Mouse (Mus musculus) forebrain, embryonic 10.5 days (tissue): ENCODE results near the gene Oard1. TPM values are rescaled to one million over a fixed set of nuclear protein-coding genes. Genes with fewer than 3 reads are reported as not detected.

Experiments used
- DNase-seq: peaks from one replicate; pipeline ENCODE4 v3.0.0-alpha.2; 2017; ENCODE audit warnings: low spot score; ENCODE audit errors: extremely low spot score
- H3K27ac ChIP-seq: fragments of 300-500 bp; sonication (generic); 2 replicates; pipeline ENCODE4 v1.5.1; 2016; ENCODE audit warnings: mild to moderate bottlenecking
- H3K27me3 ChIP-seq: fragments of 300-500 bp; sonication (generic); 2 replicates; pipeline ENCODE4 v1.6.1; 2016; ENCODE audit warnings: mild to moderate bottlenecking; ENCODE audit not compliant: poor library complexity, severe bottlenecking
- H3K36me3 ChIP-seq: fragments of 300-500 bp; sonication (generic); replicated peaks from 2 replicates; pipeline ENCODE4 v1.6.1; 2016; ENCODE audit warnings: mild to moderate bottlenecking, moderate library complexity
- H3K4me1 ChIP-seq: fragments of 300-500 bp; sonication (generic); 2 replicates; pipeline ENCODE4 v1.6.1; 2016
- H3K4me3 ChIP-seq: fragments of 300-500 bp; sonication (generic); 2 replicates; pipeline ENCODE4 v1.5.1; 2016; ENCODE audit warnings: mild to moderate bottlenecking, moderate library complexity
- H3K9me3 ChIP-seq: fragments of 300-500 bp; sonication (generic); 2 replicates; pipeline ENCODE4 v1.6.1; 2016; ENCODE audit warnings: mild to moderate bottlenecking, moderate library complexity
- WGBS: fragments of 180-500 bp; shearing (Covaris S2); methylation state at CpG from one replicate; pipeline ENCODE4 v1.1.7; 2016; 5-methylcytosine and 5-hydroxymethylcytosine counted together
- polyA plus RNA-seq: library from polyadenylated mRNA; unstranded; fragments of >200 nt; fragmentation: Nextera tagmentation; extraction: Ambion mirVana; gene quantifications from 2 replicates; pipeline ENCODE4 v1.2.1, GENCODE M21; 2016

The Oard1 gene
- polyA plus RNA-seq, 1 experiment from 2014 or later: 107 TPM

- Histone ChIP-seq H3K27ac (no peak overlapping the region), H3K9me3 (no peaks in the 10 kb centered on the region), H3K36me3 (peaks cover 81% of the 10 kb centered on the region), H3K4me3 (no peak overlapping the region), H3K4me1 (no peaks in the 10 kb centered on the region), H3K27me3 (no peaks in the 10 kb centered on the region)
- DNase-seq: no peak
- WGBS: 93% methylated on average over 2 of the region's 2 CpGs
These were observed 21.1 kb upstream of the Oard1 start for GRCm38 (mm10) chr17:48388666-48389065.

- no peak overlapping the region for H3K4me3 ChIP-seq
- no peak overlapping the region for H3K27ac ChIP-seq
- H3K36me3 ChIP-seq: peaks cover 89% of the 10 kb centered on the region
- 96% methylated on average over 5 of the region's 5 CpGs for WGBS
- no peaks in the 10 kb centered on the region for H3K27me3 ChIP-seq
- no peaks in the 10 kb centered on the region for H3K9me3 ChIP-seq
- no peak for DNase-seq
- no peaks in the 10 kb centered on the region for H3K4me1 ChIP-seq
These were observed 20.4 kb upstream of the Oard1 start for GRCm38 (mm10) chr17:48389442-48389841.

- Histone ChIP-seq H3K27me3 (no peaks in the 10 kb centered on the region), H3K36me3 (peaks cover 100% of the 10 kb centered on the region), H3K4me3 (no peak overlapping the region), H3K27ac (no peak overlapping the region), H3K9me3 (no peaks in the 10 kb centered on the region), H3K4me1 (no peaks in the 10 kb centered on the region)
- DNase-seq: no peak
- WGBS: 93% methylated on average over 5 of the region's 5 CpGs
These were observed 18.4 kb upstream of the Oard1 start for GRCm38 (mm10) chr17:48391446-48391845.

DNA sequence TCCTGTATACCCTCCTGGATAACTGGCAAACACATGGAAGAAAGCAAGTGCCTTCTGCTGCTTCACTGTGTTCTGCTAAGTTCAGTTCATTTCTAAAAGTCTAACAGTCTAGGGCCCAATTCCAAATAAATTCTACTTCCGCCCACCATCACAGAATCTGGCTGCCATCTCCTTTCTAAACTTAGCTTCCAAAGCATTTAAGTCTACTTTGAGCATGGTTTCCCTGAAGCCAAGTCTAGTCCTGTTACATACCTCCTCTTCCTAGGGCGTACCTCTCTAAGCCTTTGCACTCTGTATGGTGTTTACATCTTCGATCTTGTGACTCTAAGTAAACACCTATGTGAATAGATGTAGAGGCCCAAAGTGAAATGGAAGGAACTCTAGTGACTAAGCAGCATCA, 17.2 kb upstream of the Oard1 start:
- H3K4me1 ChIP-seq: no peaks in the 10 kb centered on the region
- no peaks in the 10 kb centered on the region for H3K9me3 ChIP-seq
- WGBS: 96% methylated on average over 3 of the region's 3 CpGs
- no peak overlapping the region for H3K4me3 ChIP-seq
- H3K36me3 ChIP-seq: peaks cover 100% of the 10 kb centered on the region
- no peaks in the 10 kb centered on the region for H3K27me3 ChIP-seq
- no peak overlapping the region for H3K27ac ChIP-seq
- DNase-seq: no peak

- WGBS: 92% methylated on average over 4 of the region's 4 CpGs
These were observed 8.1 kb upstream of the Oard1 start for GRCm38 (mm10) chr17:48401710-48402109.

GRCm38 (mm10) chr17:48402751-48403150, 7.1 kb upstream of the Oard1 start:
- 94% methylated on average over 3 of the region's 3 CpGs for WGBS
- no peak for DNase-seq
- H3K27me3 ChIP-seq: no peaks in the 10 kb centered on the region
- H3K4me1 ChIP-seq: peaks cover 9% of the 10 kb centered on the region
- H3K36me3 ChIP-seq: peaks cover 57% of the 10 kb centered on the region
- no peaks in the 10 kb centered on the region for H3K9me3 ChIP-seq
- no peak overlapping the region for H3K4me3 ChIP-seq
- H3K27ac ChIP-seq: no peak overlapping the region

More at GRCm38 (mm10) chr17:48401710-48402109, 8.1 kb upstream of the Oard1 start:
- Histone ChIP-seq H3K27me3 (no peaks in the 10 kb centered on the region), H3K27ac (no peak overlapping the region), H3K4me3 (no peak overlapping the region), H3K4me1 (no peaks in the 10 kb centered on the region; the same call in 1 of the 2 replicates), H3K36me3 (peaks cover 63% of the 10 kb centered on the region), H3K9me3 (no peaks in the 10 kb centered on the region)
- no peak for DNase-seq

GRCm38 (mm10) chr17:48403848-48404247, 6.0 kb upstream of the Oard1 start:
- H3K27ac ChIP-seq: no peak overlapping the region
- H3K4me3 ChIP-seq: no peak overlapping the region
- no peaks in the 10 kb centered on the region for H3K9me3 ChIP-seq
- no peak for DNase-seq
- WGBS: 95% methylated on average over 2 of the region's 2 CpGs
- H3K36me3 ChIP-seq: peaks cover 46% of the 10 kb centered on the region
- H3K4me1 ChIP-seq: peaks cover 14% of the 10 kb centered on the region
- no peaks in the 10 kb centered on the region for H3K27me3 ChIP-seq

GRCm38 (mm10) chr17:48404706-48405105, 5.1 kb upstream of the Oard1 start:
- Histone ChIP-seq H3K27me3 (no peaks in the 10 kb centered on the region), H3K27ac (no peak overlapping the region), H3K36me3 (peaks cover 37% of the 10 kb centered on the region), H3K4me1 (peaks cover 14% of the 10 kb centered on the region), H3K9me3 (no peaks in the 10 kb centered on the region), H3K4me3 (no peak overlapping the region)
- WGBS: 89% methylated on average over 1 of the region's 1 CpGs
- no peak for DNase-seq

GRCm38 (mm10) chr17:48407154-48407553, 2.7 kb upstream of the Oard1 start:
- DNase-seq: no peak
- H3K27me3 ChIP-seq: no peaks in the 10 kb centered on the region
- peak overlapping the region; percentile 99; the same call in 1 of the 2 replicates for H3K27ac ChIP-seq
- 93% methylated on average over 4 of the region's 4 CpGs for WGBS
- peaks cover 27% of the 10 kb centered on the region for H3K36me3 ChIP-seq
- H3K4me3 ChIP-seq: peak overlapping the region; percentile 90
- no peaks in the 10 kb centered on the region for H3K9me3 ChIP-seq
- H3K4me1 ChIP-seq: peaks cover 27% of the 10 kb centered on the region

- H3K27me3 ChIP-seq: no peaks in the 10 kb centered on the region
- H3K9me3 ChIP-seq: no peaks in the 10 kb centered on the region
- H3K4me3 ChIP-seq: peak overlapping the region; percentile 90
- H3K27ac ChIP-seq: peak overlapping the region; percentile 99
- peaks cover 27% of the 10 kb centered on the region for H3K4me1 ChIP-seq
- peak; percentile 51 for DNase-seq
- H3K36me3 ChIP-seq: peaks cover 28% of the 10 kb centered on the region
- 16% methylated on average over 8 of the region's 8 CpGs for WGBS
These were observed 1.8 kb upstream of the Oard1 start for GRCm38 (mm10) chr17:48407910-48408525.

DNA sequence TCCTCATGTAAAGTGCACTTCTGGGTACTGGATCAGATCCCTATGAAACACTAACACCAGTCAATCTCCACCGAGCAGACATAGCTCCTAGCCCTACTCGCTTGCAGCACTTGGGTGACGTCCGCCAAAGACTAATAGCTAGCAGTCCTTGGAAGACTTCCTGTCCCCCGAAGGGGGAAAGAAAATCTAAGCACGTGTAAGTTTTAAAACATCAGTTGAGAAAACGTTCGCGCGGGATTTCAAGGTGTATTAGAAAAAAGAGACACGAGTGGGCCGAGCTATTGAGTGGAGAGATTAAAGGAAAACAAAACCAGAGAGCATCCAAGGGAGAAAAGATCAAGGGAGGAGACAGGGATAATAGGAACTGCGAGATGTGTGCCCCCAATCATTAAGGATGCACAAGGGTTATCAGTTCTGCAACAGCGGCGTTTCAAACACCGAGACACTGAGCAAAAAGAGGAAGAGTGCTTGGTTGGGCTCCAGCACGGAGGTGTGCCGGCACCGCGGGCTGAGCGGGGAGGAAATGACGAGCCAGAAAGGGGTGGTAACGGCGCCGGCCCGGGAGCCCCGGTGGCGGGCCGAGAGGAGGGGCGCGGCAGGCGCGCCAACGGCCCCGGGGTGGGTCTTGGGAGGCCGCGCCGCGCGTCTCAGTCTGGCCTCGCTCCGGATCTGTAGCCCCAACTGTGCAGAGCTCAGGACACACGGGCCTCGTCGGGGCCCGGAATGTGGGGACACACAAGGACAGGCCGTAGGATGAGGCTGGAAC, 1.1 kb upstream of the Oard1 start:
- WGBS: under 1% methylated on average over 47 of the region's 47 CpGs

GRCm38 (mm10) chr17:48410299-48410785, 528 bp downstream of the Oard1 start:
- Histone ChIP-seq H3K4me3 (peak overlapping the region; percentile 90), H3K27me3 (no peaks in the 10 kb centered on the region), H3K36me3 (peaks cover 44% of the 10 kb centered on the region), H3K9me3 (no peaks in the 10 kb centered on the region), H3K27ac (peak overlapping the region; percentile 99), H3K4me1 (peaks cover 27% of the 10 kb centered on the region)
- under 1% methylated on average over 13 of the region's 13 CpGs for WGBS
- no peak for DNase-seq

More for the DNA sequence above, 1.1 kb upstream of the Oard1 start:
- Histone ChIP-seq H3K27ac (peak overlapping the region; percentile 99), H3K9me3 (no peaks in the 10 kb centered on the region), H3K4me3 (peak overlapping the region; percentile 90), H3K36me3 (peaks cover 33% of the 10 kb centered on the region), H3K27me3 (no peaks in the 10 kb centered on the region), H3K4me1 (peaks cover 27% of the 10 kb centered on the region)
- DNase-seq: peak; percentile 77

DNA sequence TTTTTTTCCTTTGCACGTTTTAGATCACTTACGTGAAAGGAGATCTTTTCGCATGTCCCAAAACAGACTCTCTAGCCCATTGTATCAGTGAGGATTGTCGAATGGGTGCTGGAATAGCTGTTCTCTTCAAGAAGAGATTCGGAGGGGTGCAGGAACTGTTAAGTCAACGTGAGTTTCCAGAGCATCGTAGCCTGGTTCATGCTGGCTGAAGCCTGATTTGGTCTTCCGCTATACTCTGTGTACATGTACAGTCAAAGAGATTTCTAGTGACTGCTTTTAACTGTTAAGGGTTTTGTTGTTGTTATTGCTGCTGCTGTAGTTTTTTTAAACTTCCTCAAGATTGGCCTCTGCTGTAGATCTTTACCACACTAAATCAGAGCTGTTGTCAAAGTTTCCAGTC, 1.4 kb downstream of the Oard1 start:
- Histone ChIP-seq H3K27me3 (no peaks in the 10 kb centered on the region), H3K36me3 (peaks cover 50% of the 10 kb centered on the region), H3K4me1 (peaks cover 27% of the 10 kb centered on the region), H3K9me3 (no peaks in the 10 kb centered on the region), H3K27ac (peak overlapping the region; percentile 99), H3K4me3 (peak overlapping the region; percentile 90)
- WGBS: 68% methylated on average over 8 of the region's 8 CpGs
- DNase-seq: no peak
